Mouse (Mus musculus): ENCODE measurements around the gene Odc1. TPM values are rescaled to one million over a fixed set of nuclear protein-coding genes. Genes with fewer than 3 reads are reported as not detected.

Gene Odc1
- total and polyA plus RNA-seq, 3 experiments = 1,839 to 2,567 (median 2,455) TPM

- H3K4me3 ChIP-seq (replicated peaks in 1 of 3; ENCODE audit: low read depth in 2 of 3, low read length in 2 of 3, poor library complexity in 1 of 3) = no peak overlapping the region
- dilution Hi-C loops (cut with MboI; ENCODE audit: extremely low pct_ligation_motif_present, extremely low pct_unique_long_range_greater_than_20kb, low sequenced_read_pairs) (no loop called here), in situ Hi-C loops (cut with MboI; ENCODE audit: low pct_ligation_motif_present, low pct_unique_long_range_greater_than_20kb, low sequenced_read_pairs) (no loop called here)
- DNase-seq (ENCODE audit: extremely low read depth) = no peak
- H3K79me2 ChIP-seq (replicated peaks; ENCODE audit: control insufficient read depth, extremely low read depth, insufficient read depth, poor library complexity, severe bottlenecking) = no peaks in the 10 kb centered on the region
- peaks cover 4% of the 10 kb centered on the region for H3K9me3 ChIP-seq (replicated peaks; ENCODE audit: low read length)
- no peaks in the 10 kb centered on the region for H3K36me3 ChIP-seq (replicated peaks in 1 of 2; ENCODE audit: control insufficient read depth in 1 of 2, insufficient read depth in 1 of 2, low read length in 1 of 2)
- TF ChIP-seq JUN (IDR thresholded peaks at IDR 0.05; ENCODE audit: insufficient read depth, low read depth, low read length) (no peak), SIN3A (IDR thresholded peaks at IDR 0.05; ENCODE audit: low read length) (no peak), KAT2A (IDR thresholded peaks at IDR 0.05; ENCODE audit: insufficient replicate concordance, low read length) (no peak), POLR2AphosphoS2 (IDR thresholded peaks at IDR 0.05; ENCODE audit: low read depth, low read length) (no peak), NRF1 (IDR thresholded peaks at IDR 0.05; ENCODE audit: low read depth, low read length) (no peak), CHD2 (IDR thresholded peaks at IDR 0.05; ENCODE audit: low read length) (no peak), ETS1 (conservative IDR thresholded peaks at IDR 0.05; ENCODE audit: low read depth, low read length) (no peak), IRF4 (IDR thresholded peaks at IDR 0.05; ENCODE audit: low read depth, low read length) (no peak), JUND (conservative IDR thresholded peaks at IDR 0.05; ENCODE audit: low read depth, low read length) (no peak), MAX (IDR thresholded peaks at IDR 0.05; ENCODE audit: low read length) (no peak), SMC3 (IDR thresholded peaks at IDR 0.05; ENCODE audit: low read depth, low read length) (no peak), MYC (IDR thresholded peaks at IDR 0.05; ENCODE audit: low read depth, low read length) (no peak), TBP (conservative IDR thresholded peaks at IDR 0.05; ENCODE audit: low read depth, low read length) (no peak), MAFK (IDR thresholded peaks at IDR 0.05; ENCODE audit: insufficient replicate concordance, low read length) (no peak), CHD1 (IDR thresholded peaks at IDR 0.05; ENCODE audit: low read depth, low read length) (no peak), RAD21 (IDR thresholded peaks at IDR 0.05; ENCODE audit: low read depth, low read length) (no peak), E2F4 (IDR thresholded peaks at IDR 0.05; ENCODE audit: insufficient replicate concordance, low read depth, low read length) (no peak), ZC3H11A (IDR thresholded peaks at IDR 0.05; ENCODE audit: low read depth, low read length) (no peak), ZMIZ1 (IDR thresholded peaks at IDR 0.05; ENCODE audit: low read depth, low read length) (no peak), HCFC1 (IDR thresholded peaks at IDR 0.05; ENCODE audit: low read depth, low read length) (no peak)
- H3K27me3 ChIP-seq (replicated peaks) = no peaks in the 10 kb centered on the region
- H3K4me2 ChIP-seq (ENCODE audit: insufficient read depth, low read depth, poor library complexity, severe bottlenecking) = no peak overlapping the region
- H3K27ac ChIP-seq (ENCODE audit: insufficient read depth, low read depth) = no peak overlapping the region
- peaks cover 3 to 49% of the 10 kb centered on the region in 2 experiments for H3K4me1 ChIP-seq (ENCODE audit: control insufficient read depth in 1 of 2, insufficient read depth in 2 of 2)
- no peak overlapping the region for H3K9ac ChIP-seq (ENCODE audit: insufficient read depth, low read depth)
These were observed 49.8 kb upstream of the Odc1 start for GRCm38 (mm10) chr12:17494809-17495208.

GRCm38 (mm10) chr12:17495858-17496451 is 48.6 kb upstream of the Odc1 start:
- Histone ChIP-seq H3K9ac (ENCODE audit: insufficient read depth, low read depth) (no peak overlapping the region), H3K4me2 (ENCODE audit: insufficient read depth, low read depth, poor library complexity, severe bottlenecking) (no peak overlapping the region), H3K9me3 (replicated peaks; ENCODE audit: low read length) (peaks cover 2% of the 10 kb centered on the region), H3K79me2 (replicated peaks; ENCODE audit: control insufficient read depth, extremely low read depth, insufficient read depth, poor library complexity, severe bottlenecking) (no peaks in the 10 kb centered on the region), H3K27me3 (replicated peaks) (no peaks in the 10 kb centered on the region), H3K36me3 (replicated peaks in 1 of 2; ENCODE audit: control insufficient read depth in 1 of 2, insufficient read depth in 1 of 2, low read length in 1 of 2) (no peaks in the 10 kb centered on the region), H3K4me3 (replicated peaks in 1 of 3; ENCODE audit: low read depth in 2 of 3, low read length in 2 of 3, poor library complexity in 1 of 3) (no peak overlapping the region), H3K4me1 (ENCODE audit: control insufficient read depth in 1 of 2, insufficient read depth in 2 of 2) (peaks cover 3 to 45% of the 10 kb centered on the region in 2 experiments), H3K27ac (ENCODE audit: insufficient read depth, low read depth) (no peak overlapping the region)
- in situ Hi-C loops (cut with MboI; ENCODE audit: low pct_ligation_motif_present, low pct_unique_long_range_greater_than_20kb, low sequenced_read_pairs) = no loop called here
- no peak for DNase-seq (ENCODE audit: extremely low read depth)
- TF ChIP-seq GABPA (IDR thresholded peaks at IDR 0.05; ENCODE audit: insufficient replicate concordance, low read depth, low read length) = no peak
- no peak for TF ChIP-seq ETS1 (conservative IDR thresholded peaks at IDR 0.05; ENCODE audit: low read depth, low read length)
- no peak for TF ChIP-seq TBP (conservative IDR thresholded peaks at IDR 0.05; ENCODE audit: low read depth, low read length)
- no peak for TF ChIP-seq HCFC1 (IDR thresholded peaks at IDR 0.05; ENCODE audit: low read depth, low read length)
- no peak for TF ChIP-seq MAZ (IDR thresholded peaks at IDR 0.05; ENCODE audit: low read depth, low read length)
- no peak for TF ChIP-seq USF1 (IDR thresholded peaks at IDR 0.05; ENCODE audit: low read depth, low read length)
- no peak for TF ChIP-seq CHD1 (IDR thresholded peaks at IDR 0.05; ENCODE audit: low read depth, low read length)
- TF ChIP-seq IRF4 (IDR thresholded peaks at IDR 0.05; ENCODE audit: low read depth, low read length) = no peak
- TF ChIP-seq ZC3H11A (IDR thresholded peaks at IDR 0.05; ENCODE audit: low read depth, low read length) = no peak
- TF ChIP-seq MEF2A (IDR thresholded peaks at IDR 0.05; ENCODE audit: borderline replicate concordance, low read depth, low read length) = no peak
- no peak for TF ChIP-seq USF2 (conservative IDR thresholded peaks at IDR 0.05; ENCODE audit: low read depth, low read length)
- TF ChIP-seq RCOR1 (conservative IDR thresholded peaks at IDR 0.05; ENCODE audit: low read depth, low read length) = no peak
- no peak for TF ChIP-seq NRF1 (IDR thresholded peaks at IDR 0.05; ENCODE audit: low read depth, low read length)
- no peak for TF ChIP-seq JUND (conservative IDR thresholded peaks at IDR 0.05; ENCODE audit: low read depth, low read length)
- TF ChIP-seq MYC (IDR thresholded peaks at IDR 0.05; ENCODE audit: low read depth, low read length) = no peak
- dilution Hi-C loops (cut with MboI; ENCODE audit: extremely low pct_ligation_motif_present, extremely low pct_unique_long_range_greater_than_20kb, low sequenced_read_pairs) = no loop called here
